Mouse (Mus musculus): ENCODE results near the gene Nop56.

GRCm38 (mm10) chr2:130246912-130247311, 27.3 kb upstream of the Nop56 start:
- no peak for TF ChIP-seq MEF2A (IDR thresholded peaks at IDR 0.05; ENCODE audit: borderline replicate concordance, low read depth, low read length)
- TF ChIP-seq CTCF (conservative IDR thresholded peaks at IDR 0.05 in 1 of 2, IDR thresholded peaks at IDR 0.05 in 1 of 2; ENCODE audit: low read depth in 2 of 2, low read length in 2 of 2) = peak; percentile 12 to 78; a peak in 2 of 4 replicates
- TF ChIP-seq TCF12 (IDR thresholded peaks at IDR 0.05; ENCODE audit: low read depth, low read length) = no peak
